Comparison of ENCODE assay signal across 7 mouse cellular contexts in the genomic region with DNA sequence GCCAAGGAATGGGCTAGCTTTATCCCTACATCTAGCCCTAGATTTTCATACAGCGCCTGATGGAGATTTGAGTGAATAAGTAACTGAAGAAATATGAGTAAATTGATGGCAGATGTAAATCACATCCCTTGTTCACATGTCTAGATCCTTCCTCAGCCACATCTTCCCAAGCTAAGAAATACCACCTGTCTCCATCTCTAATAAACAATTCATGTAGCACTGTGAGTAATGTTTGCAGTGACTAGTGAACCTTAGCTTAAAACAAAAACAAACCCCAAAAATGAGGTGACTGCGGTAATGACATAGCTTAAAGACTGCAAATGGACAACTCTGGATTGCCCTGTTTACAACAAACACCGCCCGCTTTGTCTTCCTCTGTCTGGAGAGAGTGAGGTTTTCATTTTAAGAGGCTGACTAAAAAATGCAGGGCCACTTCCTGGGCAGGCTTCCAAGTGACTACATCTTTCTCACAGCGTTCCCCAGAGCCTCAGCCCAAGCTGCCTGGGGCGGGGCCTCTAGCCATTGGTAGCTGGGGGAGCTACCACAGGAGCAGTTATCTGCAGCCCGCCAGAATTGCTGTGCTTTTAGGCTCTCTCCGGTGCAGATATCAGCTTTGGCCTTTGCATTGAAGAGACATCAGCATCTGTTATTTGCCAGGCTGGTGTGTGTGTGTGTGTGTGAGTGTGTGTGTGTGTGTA. TPM values are rescaled to one million over a fixed set of nuclear protein-coding genes. Genes with fewer than 3 reads are reported as not detected.
DNase-seq lines count a peak whose midpoint lies in the region; ATAC-seq lines count a peak whose summit lies in the region.

No protein-coding gene starts in this region.

- no peak overlapping the region for H3K9ac ChIP-seq in forebrain, embryonic 16.5 days (replicated peaks; ENCODE audit: low read depth, low read length)

- no peak overlapping the region for H3K4me2 ChIP-seq in forebrain, embryonic 16.5 days (ENCODE audit: low read length)

- DNase-seq in T-cell, adult 2 months (ENCODE audit: low spot score), result peak; percentile 14
- peak; percentile 46 to 61 for DNase-seq in heart, postnatal 14 days
- DNase-seq in layer of hippocampus, adult 9-11 months, result peak; percentile 47
- peak; percentile 10 for DNase-seq in lung, postnatal 25 days (ENCODE audit: low spot score)
- DNase-seq in right cerebral cortex, postnatal 14 days, result peak; percentile 45

- H3K4me3 ChIP-seq in forebrain, embryonic 16.5 days (replicated peaks; ENCODE audit: low read length), result no peak overlapping the region

- H3K27ac ChIP-seq in forebrain, embryonic 16.5 days (ENCODE audit: low read length), result no peak overlapping the region

- 30% methylated on average over 8 of the region's 8 CpGs for WGBS in forebrain, embryonic 16.5 days

- H3K27me3 ChIP-seq in forebrain, embryonic 16.5 days (replicated peaks; ENCODE audit: control insufficient read depth, insufficient read depth, low read length), result no peaks in the 10 kb centered on the region

- no peaks in the 10 kb centered on the region for H3K36me3 ChIP-seq in forebrain, embryonic 16.5 days (ENCODE audit: control insufficient read depth, insufficient read depth)

- ATAC-seq in cerebellum, adult (ENCODE audit: insufficient number of reproducible peaks, low FRiP score, low TSS enrichment), result peak; percentile 88; the same call in 1 of the 2 replicates
- ATAC-seq in forebrain, embryonic 16.5 days, result peak; percentile 83

- H3K9me3 ChIP-seq in forebrain, embryonic 16.5 days (ENCODE audit: control insufficient read depth, low read length), result no peaks in the 10 kb centered on the region

- H3K4me1 ChIP-seq in forebrain, embryonic 16.5 days (replicated peaks; ENCODE audit: control insufficient read depth, insufficient read depth, low read length), result peaks cover 5% of the 10 kb centered on the region

- intact Hi-C loops in heart, postnatal 14 days (cut with DNase I), result no loop called here

RNA-seq across cellular contexts. Expression of gene Pcyt1b, which starts 46.0 kb away (rescaled TPM):
- polyA plus RNA-seq in forebrain, embryonic 16.5 days (2015; fragmentation: Nextera tagmentation; extraction: Ambion mirVana), result 26.9 and 30.5 TPM in 2 replicates
- under 1 TPM; 0.22 to 0.33 TPM for total RNA-seq in heart, postnatal 14 days (2021)
